Mouse (Mus musculus): Measurements from ENCODE around the gene Olfr323.

Olfr323 gene

GRCm38 (mm10) chr11:58630401-58630800 lies at the start of gene Olfr323:
Gene Olfr323, minus strand, starts transcription at chr11:58630501.
- DNase-seq (ENCODE audit: low read depth): no peak

GRCm38 (mm10) chr11:58671825-58672224 lies 41.5 kb upstream of the Olfr323 start:
- DNase-seq (ENCODE audit: low read depth): peak; percentile 6

GRCm38 (mm10) chr11:58669252-58669651 lies 39.0 kb upstream of the Olfr323 start:
- no peak for DNase-seq (ENCODE audit: low read depth)

GRCm38 (mm10) chr11:58658596-58658995 lies 28.3 kb upstream of the Olfr323 start, which contains the start of gene Olfr322:
Gene Olfr322, plus strand, starts transcription at chr11:58658782.
- no peak for DNase-seq (ENCODE audit: low read depth)

- no peak for DNase-seq (ENCODE audit: low read depth)
These were observed 24.9 kb upstream of the Olfr323 start for GRCm38 (mm10) chr11:58655151-58655550.

- DNase-seq (ENCODE audit: low read depth): peak; percentile 80
These were observed 13.0 kb upstream of the Olfr323 start for GRCm38 (mm10) chr11:58643350-58643749.

- peak; percentile 77 for DNase-seq (ENCODE audit: low read depth)
These were observed 11.5 kb upstream of the Olfr323 start for GRCm38 (mm10) chr11:58641638-58642358.

GRCm38 (mm10) chr11:58641057-58641456 lies 10.8 kb upstream of the Olfr323 start:
- DNase-seq (ENCODE audit: low read depth): peak; percentile 78

- DNase-seq (ENCODE audit: low read depth): peak; percentile 83
These were observed 10.1 kb upstream of the Olfr323 start, which contains the start of gene Trim58 for GRCm38 (mm10) chr11:58640272-58640867. Gene Trim58, plus strand, starts transcription at chr11:58640465.

- DNase-seq (ENCODE audit: low read depth): peak; percentile 9
These were observed 7.9 kb upstream of the Olfr323 start for GRCm38 (mm10) chr11:58638176-58638701.

- DNase-seq (ENCODE audit: low read depth): peak; percentile 77
These were observed 6.2 kb upstream of the Olfr323 start for GRCm38 (mm10) chr11:58636376-58636977.

GRCm38 (mm10) chr11:58634878-58635277 lies 4.6 kb upstream of the Olfr323 start:
- DNase-seq (ENCODE audit: low read depth): no peak

GRCm38 (mm10) chr11:58626146-58626545 lies 4.2 kb downstream of the Olfr323 start:
- no peak for DNase-seq (ENCODE audit: low read depth)

- no peak for DNase-seq (ENCODE audit: low read depth)
These were observed 11.5 kb downstream of the Olfr323 start for GRCm38 (mm10) chr11:58618793-58619192.

GRCm38 (mm10) chr11:58618369-58618768 lies 11.9 kb downstream of the Olfr323 start:
- DNase-seq (ENCODE audit: low read depth): no peak

- DNase-seq (ENCODE audit: low read depth): no peak
These were observed 14.3 kb downstream of the Olfr323 start, which contains the start of gene 2210407C18Rik for GRCm38 (mm10) chr11:58615975-58616374. Gene 2210407C18Rik, minus strand, starts transcription at chr11:58616075.

- peak; percentile 9 for DNase-seq (ENCODE audit: low read depth)
These were observed 15.8 kb downstream of the Olfr323 start for GRCm38 (mm10) chr11:58614526-58614925.

- DNase-seq (ENCODE audit: low read depth): no peak
These were observed 16.9 kb downstream of the Olfr323 start for GRCm38 (mm10) chr11:58613359-58613758.

- DNase-seq (ENCODE audit: low read depth): no peak
These were observed 23.3 kb downstream of the Olfr323 start for GRCm38 (mm10) chr11:58607030-58607429.

GRCm38 (mm10) chr11:58606177-58606919 lies 24.0 kb downstream of the Olfr323 start:
- DNase-seq (ENCODE audit: low read depth): no peak

- DNase-seq (ENCODE audit: low read depth): no peak
These were observed 25.1 kb downstream of the Olfr323 start for GRCm38 (mm10) chr11:58605228-58605627.

- no peak for DNase-seq (ENCODE audit: low read depth)
These were observed 25.6 kb downstream of the Olfr323 start for GRCm38 (mm10) chr11:58604688-58605087.
